Mouse (Mus musculus) kidney, postnatal 14 days (tissue): ENCODE results near the gene Nkg7.
"Not testable (repeated sequence)": the region's sequence is repeated elsewhere in the genome, so short reads cannot be mapped to it uniquely, and the experiment has no call there.

ENCODE experiments used
- DNase-seq: peaks from one replicate; pipeline ENCODE4 v3.0.0; 2022; ENCODE audit warnings: mixed read lengths

Gene Nkg7

GRCm38 (mm10) chr7:43436341-43437255 is at the start of gene Nkg7:
Nkg7 (plus strand) TSS chr7:43437073.
- DNase-seq = no peak

GRCm38 (mm10) chr7:43392349-43393121 is 44.3 kb upstream of the Nkg7 start:
- no peak for DNase-seq

- DNase-seq = no peak
These were observed 37.4 kb upstream of the Nkg7 start for GRCm38 (mm10) chr7:43399501-43399900.

- DNase-seq = no peak
These were observed 34.2 kb upstream of the Nkg7 start for GRCm38 (mm10) chr7:43402718-43403117.

- DNase-seq = no peak
These were observed 29.3 kb upstream of the Nkg7 start for GRCm38 (mm10) chr7:43407573-43407972.

- DNase-seq = no peak
These were observed 28.7 kb upstream of the Nkg7 start, which contains the start of gene Siglecg for GRCm38 (mm10) chr7:43408131-43408553. Siglecg (plus strand) TSS chr7:43408204.

- no peak for DNase-seq
These were observed 27.8 kb upstream of the Nkg7 start for GRCm38 (mm10) chr7:43409084-43409483.

GRCm38 (mm10) chr7:43411724-43412123 is 25.1 kb upstream of the Nkg7 start:
- not testable (repeated sequence) for DNase-seq

- no peak for DNase-seq
These were observed 19.6 kb upstream of the Nkg7 start for GRCm38 (mm10) chr7:43417298-43417697.

GRCm38 (mm10) chr7:43422995-43423617 is 13.8 kb upstream of the Nkg7 start:
- peak; percentile 88 for DNase-seq

GRCm38 (mm10) chr7:43423991-43424625 is 12.8 kb upstream of the Nkg7 start:
- no peak for DNase-seq

- no peak for DNase-seq
These were observed 9.5 kb upstream of the Nkg7 start, which contains the start of gene Lim2 for GRCm38 (mm10) chr7:43427406-43427805. Lim2 (plus strand) TSS chr7:43427670.

GRCm38 (mm10) chr7:43429500-43429899 is 7.4 kb upstream of the Nkg7 start:
- no peak for DNase-seq

- DNase-seq = no peak
These were observed 4.0 kb upstream of the Nkg7 start for GRCm38 (mm10) chr7:43432891-43433290.

- DNase-seq = no peak
These were observed 2.2 kb upstream of the Nkg7 start for GRCm38 (mm10) chr7:43434676-43435075.

- no peak for DNase-seq
These were observed 1.7 kb downstream of the Nkg7 start for GRCm38 (mm10) chr7:43438611-43439010.

- DNase-seq = no peak
These were observed 3.6 kb downstream of the Nkg7 start, which contains the start of gene Cldnd2 for GRCm38 (mm10) chr7:43440482-43440881. Cldnd2 (plus strand) TSS chr7:43440782.

- peak; percentile 28 for DNase-seq
These were observed 4.2 kb downstream of the Nkg7 start for GRCm38 (mm10) chr7:43441071-43441470.

GRCm38 (mm10) chr7:43442684-43443083 is 5.8 kb downstream of the Nkg7 start:
- DNase-seq = no peak

GRCm38 (mm10) chr7:43443126-43443916 is 6.4 kb downstream of the Nkg7 start:
- peak; percentile 91 for DNase-seq

- DNase-seq = peak; percentile 98
These were observed 7.0 kb downstream of the Nkg7 start, which contains the start of the genes Etfb and Gm45233 for GRCm38 (mm10) chr7:43443917-43444293. Etfb (plus strand) TSS chr7:43444083. Gm45233 (plus strand) TSS chr7:43444128.

- peak; percentile 71 for DNase-seq
These were observed 10.9 kb downstream of the Nkg7 start for GRCm38 (mm10) chr7:43447801-43448200.
